Mouse (Mus musculus): ENCODE measurements around the gene Akirin1. TPM values are rescaled to one million over a fixed set of nuclear protein-coding genes. Genes with fewer than 3 reads are reported as not detected.
A peak's percentile ranks its signal among the peaks of the same experiment; 100 is the strongest.

The Akirin1 gene
- polyA plus RNA-seq, 1 experiment, result 13.1 TPM

GRCm38 (mm10) chr4:123767807-123768206 is 17.7 kb upstream of the Akirin1 start:
- Histone ChIP-seq H3K27ac (ENCODE audit: control insufficient read depth, insufficient read depth, low read depth, low read length, poor library complexity) (no peak overlapping the region), H3K4me1 (ENCODE audit: control insufficient read depth, insufficient read depth, low read length) (no peaks in the 10 kb centered on the region), H3K4me3 (replicated peaks; ENCODE audit: control insufficient read depth, low read depth, low read length) (no peak overlapping the region)
- WGBS, result 72% methylated on average over 3 of the region's 3 CpGs
- TF ChIP-seq POLR2A (IDR thresholded peaks at IDR 0.05; ENCODE audit: borderline replicate concordance, control insufficient read depth, low read depth, low read length), result no peak
- no peak for TF ChIP-seq CTCF (IDR thresholded peaks at IDR 0.05; ENCODE audit: control insufficient read depth, insufficient read depth, low read length)

- Histone ChIP-seq H3K27ac (ENCODE audit: control insufficient read depth, insufficient read depth, low read depth, low read length, poor library complexity) (no peak overlapping the region), H3K4me3 (replicated peaks; ENCODE audit: control insufficient read depth, low read depth, low read length) (no peak overlapping the region), H3K4me1 (ENCODE audit: control insufficient read depth, insufficient read depth, low read length) (no peaks in the 10 kb centered on the region)
- WGBS, result 84% methylated on average over 6 of the region's 6 CpGs
- TF ChIP-seq POLR2A (IDR thresholded peaks at IDR 0.05; ENCODE audit: borderline replicate concordance, control insufficient read depth, low read depth, low read length) (no peak), CTCF (IDR thresholded peaks at IDR 0.05; ENCODE audit: control insufficient read depth, insufficient read depth, low read length) (no peak)
These were observed 14.9 kb upstream of the Akirin1 start for GRCm38 (mm10) chr4:123765071-123765470.

GRCm38 (mm10) chr4:123758306-123758705 is 8.2 kb upstream of the Akirin1 start:
- 49% methylated on average over 4 of the region's 4 CpGs for WGBS
- TF ChIP-seq CTCF (IDR thresholded peaks at IDR 0.05; ENCODE audit: control insufficient read depth, insufficient read depth, low read length) (no peak), POLR2A (IDR thresholded peaks at IDR 0.05; ENCODE audit: borderline replicate concordance, control insufficient read depth, low read depth, low read length) (no peak)
- Histone ChIP-seq H3K4me3 (replicated peaks; ENCODE audit: control insufficient read depth, low read depth, low read length) (no peak overlapping the region), H3K27ac (ENCODE audit: control insufficient read depth, insufficient read depth, low read depth, low read length, poor library complexity) (no peak overlapping the region), H3K4me1 (ENCODE audit: control insufficient read depth, insufficient read depth, low read length) (no peaks in the 10 kb centered on the region)

DNA sequence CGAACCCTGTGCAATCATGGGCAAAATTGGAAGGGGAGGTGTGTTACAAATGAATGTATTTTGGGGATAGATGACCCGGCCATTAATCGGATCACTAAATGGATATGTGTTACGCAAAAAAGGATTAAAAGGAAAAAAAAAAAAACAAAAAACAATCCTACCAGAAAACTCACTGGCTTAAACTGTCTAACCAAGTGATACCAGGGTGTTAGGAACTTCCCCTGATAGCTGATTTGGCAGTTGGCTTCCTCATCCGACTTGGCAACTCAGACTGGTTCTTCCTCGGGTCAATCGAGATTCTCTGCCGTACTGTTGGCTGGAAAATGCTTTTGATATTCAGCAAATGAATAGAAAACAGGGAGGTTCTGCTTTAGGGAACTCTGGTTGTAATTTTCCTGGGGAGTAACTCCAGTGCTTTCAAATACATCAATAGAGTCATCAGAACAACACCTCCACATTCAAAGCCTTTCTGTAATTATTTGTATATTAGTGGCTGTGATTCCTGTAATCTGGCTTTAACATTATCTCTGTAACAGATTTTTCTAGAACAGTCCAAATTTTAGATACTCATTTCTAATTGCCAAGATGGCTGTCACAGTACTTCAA is 665 bp upstream of the Akirin1 start:
- no peak for TF ChIP-seq CTCF (IDR thresholded peaks at IDR 0.05; ENCODE audit: control insufficient read depth, insufficient read depth, low read length)
- no peak for TF ChIP-seq POLR2A (IDR thresholded peaks at IDR 0.05; ENCODE audit: borderline replicate concordance, control insufficient read depth, low read depth, low read length)

DNA sequence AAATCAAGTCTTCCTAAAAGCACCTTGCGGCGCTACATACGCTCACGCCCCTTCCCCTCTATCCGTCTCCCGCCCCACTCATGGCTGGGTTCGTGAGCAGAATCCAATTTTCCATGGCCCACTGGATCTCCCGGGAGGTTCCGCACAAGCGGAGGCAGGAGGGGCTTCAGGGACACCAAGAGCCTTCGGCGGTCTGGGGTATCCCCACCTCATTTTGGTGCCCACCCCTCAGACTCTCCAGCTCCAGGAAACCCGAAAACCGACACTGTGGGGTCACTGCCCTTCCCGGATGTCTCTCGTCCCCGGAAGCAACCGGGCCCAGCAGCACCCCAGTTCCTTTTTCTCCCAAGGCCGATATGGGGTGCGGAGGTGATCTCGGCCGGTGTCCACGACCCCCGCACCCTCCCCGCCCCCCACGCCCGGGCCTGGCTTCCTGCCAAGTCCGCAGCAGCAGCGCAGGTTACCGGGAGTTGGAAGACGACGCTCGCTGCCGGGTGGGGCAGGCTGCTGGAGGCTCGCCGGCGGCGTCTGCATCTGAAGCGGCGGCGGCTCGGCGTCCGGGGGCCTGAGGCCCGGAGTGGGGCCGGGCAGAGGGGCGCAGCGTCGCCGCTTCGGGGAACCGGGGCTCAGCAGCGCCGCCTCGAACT is 538 bp downstream of the Akirin1 start:
- no peak for TF ChIP-seq CTCF (IDR thresholded peaks at IDR 0.05; ENCODE audit: control insufficient read depth, insufficient read depth, low read length)
- TF ChIP-seq POLR2A (IDR thresholded peaks at IDR 0.05; ENCODE audit: borderline replicate concordance, control insufficient read depth, low read depth, low read length), result no peak
- Histone ChIP-seq H3K4me3 (replicated peaks; ENCODE audit: control insufficient read depth, low read depth, low read length) (peak overlapping the region; percentile 87), H3K4me1 (ENCODE audit: control insufficient read depth, insufficient read depth, low read length) (no peaks in the 10 kb centered on the region; the same call in 1 of the 2 replicates), H3K27ac (ENCODE audit: control insufficient read depth, insufficient read depth, low read depth, low read length, poor library complexity) (peak overlapping the region; percentile 87)
- WGBS, result under 1% methylated on average over 55 of the region's 55 CpGs

More for the DNA sequence above, 665 bp upstream of the Akirin1 start:
- Histone ChIP-seq H3K4me3 (replicated peaks; ENCODE audit: control insufficient read depth, low read depth, low read length) (peak overlapping the region; percentile 61), H3K4me1 (ENCODE audit: control insufficient read depth, insufficient read depth, low read length) (no peaks in the 10 kb centered on the region; the same call in 1 of the 2 replicates), H3K27ac (ENCODE audit: control insufficient read depth, insufficient read depth, low read depth, low read length, poor library complexity) (no peak overlapping the region)
- WGBS, result under 1% methylated on average over 8 of the region's 8 CpGs

DNA sequence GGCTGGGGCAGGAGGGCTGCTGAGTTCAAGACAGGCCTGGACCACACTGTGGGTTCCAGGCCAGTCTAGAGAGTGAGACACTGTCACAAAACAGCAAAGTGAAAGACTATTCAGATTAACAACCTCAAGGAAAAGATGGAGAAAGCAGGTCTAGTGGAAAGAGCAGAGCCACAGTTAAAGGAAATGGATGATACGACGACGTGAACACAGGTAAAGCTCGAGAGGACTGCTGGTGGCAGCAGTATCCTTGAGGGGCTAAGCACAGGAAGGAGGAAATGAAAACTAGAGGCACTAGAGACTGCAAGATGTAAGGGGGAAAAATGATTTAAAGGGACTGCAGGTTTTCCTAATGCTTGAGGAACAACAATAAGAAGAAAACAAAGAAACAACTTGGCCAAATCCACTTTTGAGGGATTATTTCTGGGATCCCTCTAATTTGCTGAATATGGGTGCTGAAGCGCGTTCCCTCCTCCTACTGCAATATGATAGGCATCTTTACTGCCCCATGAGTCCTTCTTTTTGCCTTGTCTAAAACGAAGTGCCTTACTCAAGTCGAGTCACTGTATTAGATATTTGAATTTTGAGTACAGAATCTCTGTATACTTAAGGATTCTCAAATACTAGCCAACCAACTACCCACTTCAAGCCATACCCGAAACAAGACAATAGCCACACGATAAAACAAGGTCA is 1.3 kb downstream of the Akirin1 start:
- Histone ChIP-seq H3K27ac (ENCODE audit: control insufficient read depth, insufficient read depth, low read depth, low read length, poor library complexity) (peak overlapping the region; percentile 6; the same call in 1 of the 2 replicates), H3K4me3 (replicated peaks; ENCODE audit: control insufficient read depth, low read depth, low read length) (peak overlapping the region; percentile 87), H3K4me1 (ENCODE audit: control insufficient read depth, insufficient read depth, low read length) (no peaks in the 10 kb centered on the region; the same call in 1 of the 2 replicates)
- TF ChIP-seq POLR2A (IDR thresholded peaks at IDR 0.05; ENCODE audit: borderline replicate concordance, control insufficient read depth, low read depth, low read length) (no peak), CTCF (IDR thresholded peaks at IDR 0.05; ENCODE audit: control insufficient read depth, insufficient read depth, low read length) (no peak)
- 4% methylated on average over 10 of the region's 10 CpGs for WGBS

GRCm38 (mm10) chr4:123745221-123745775 is 4.8 kb downstream of the Akirin1 start:
- Histone ChIP-seq H3K4me3 (replicated peaks; ENCODE audit: control insufficient read depth, low read depth, low read length) (no peak overlapping the region), H3K27ac (ENCODE audit: control insufficient read depth, insufficient read depth, low read depth, low read length, poor library complexity) (no peak overlapping the region), H3K4me1 (ENCODE audit: control insufficient read depth, insufficient read depth, low read length) (no peaks in the 10 kb centered on the region; the same call in 1 of the 2 replicates)
- TF ChIP-seq CTCF (IDR thresholded peaks at IDR 0.05; ENCODE audit: control insufficient read depth, insufficient read depth, low read length) (no peak), POLR2A (IDR thresholded peaks at IDR 0.05; ENCODE audit: borderline replicate concordance, control insufficient read depth, low read depth, low read length) (no peak)
- 87% methylated on average over 4 of the region's 4 CpGs for WGBS

GRCm38 (mm10) chr4:123742891-123743290 is 7.3 kb downstream of the Akirin1 start:
- 71% methylated on average over 1 of the region's 1 CpGs for WGBS
- H3K27ac ChIP-seq (ENCODE audit: control insufficient read depth, insufficient read depth, low read depth, low read length, poor library complexity), result no peak overlapping the region
- TF ChIP-seq POLR2A (IDR thresholded peaks at IDR 0.05; ENCODE audit: borderline replicate concordance, control insufficient read depth, low read depth, low read length) (no peak), CTCF (IDR thresholded peaks at IDR 0.05; ENCODE audit: control insufficient read depth, insufficient read depth, low read length) (no peak)
- no peak overlapping the region for H3K4me3 ChIP-seq (replicated peaks; ENCODE audit: control insufficient read depth, low read depth, low read length)
- no peaks in the 10 kb centered on the region; the same call in 1 of the 2 replicates for H3K4me1 ChIP-seq (ENCODE audit: control insufficient read depth, insufficient read depth, low read length)
